Mouse (Mus musculus) midbrain, embryonic 11.5 days (tissue): ENCODE results near the gene Tmem130. TPM values are rescaled to one million over a fixed set of nuclear protein-coding genes. Genes with fewer than 3 reads are reported as not detected.

Experiments used
- ATAC-seq: fragments of 200-750 bp; cut with Nextera tagmentation; 2 replicates; pipeline ENCODE4 v1.8.0; 2017; ENCODE audit warnings: moderate TSS enrichment, moderate library complexity; ENCODE audit not compliant: low FRiP score
- DNase-seq: peaks from one replicate; pipeline ENCODE4 v3.0.0; 2015; ENCODE audit warnings: low spot score; ENCODE audit errors: missing footprints
- H3K27ac ChIP-seq: fragments of 300-500 bp; sonication (generic); 2 replicates; pipeline ENCODE4 v1.5.1; 2014; ENCODE audit warnings: low read depth, low read length
- H3K27me3 ChIP-seq: fragments of 300-500 bp; sonication (generic); 2 replicates; pipeline ENCODE4 v1.6.1; 2014; ENCODE audit warnings: mild to moderate bottlenecking, low read length, moderate library complexity, mixed read lengths; ENCODE audit not compliant: control insufficient read depth, insufficient read depth
- H3K36me3 ChIP-seq: fragments of 300-500 bp; sonication (generic); 2 replicates; pipeline ENCODE4 v1.6.1; 2014; ENCODE audit warnings: mild to moderate bottlenecking, low read length, moderate library complexity, mixed read lengths; ENCODE audit not compliant: control insufficient read depth, insufficient read depth
- H3K4me1 ChIP-seq: fragments of 300-500 bp; sonication (generic); 2 replicates; pipeline ENCODE4 v1.6.1; 2014; ENCODE audit warnings: low read length; ENCODE audit not compliant: control insufficient read depth, insufficient read depth
- H3K4me2 ChIP-seq: fragments of 300-500 bp; sonication (generic); 2 replicates; pipeline ENCODE4 v1.6.1; 2014; ENCODE audit warnings: mild to moderate bottlenecking, moderate library complexity
- H3K4me3 ChIP-seq: fragments of 300-500 bp; sonication (generic); 2 replicates; pipeline ENCODE4 v1.5.1; 2014; ENCODE audit warnings: low read depth, low read length
- H3K9ac ChIP-seq: fragments of 300-500 bp; sonication (generic); 2 replicates; pipeline ENCODE4 v1.6.1; 2014; ENCODE audit warnings: low read length
- H3K9me3 ChIP-seq: fragments of 300-500 bp; sonication (generic); 2 replicates; pipeline ENCODE4 v1.6.1; 2016; ENCODE audit warnings: low read length; ENCODE audit not compliant: control insufficient read depth
- WGBS: fragments of 180-500 bp; shearing (Covaris S2); extraction: QIAGEN DNeasy Blood & Tissue Kit; methylation state at CpG from one replicate; pipeline ENCODE4 v1.1.7; 2014; 5-methylcytosine and 5-hydroxymethylcytosine counted together
- polyA plus RNA-seq: library from polyadenylated mRNA; unstranded; fragments of >200 nt; fragmentation: Nextera tagmentation; extraction: Ambion mirVana; gene quantifications from 2 replicates; pipeline ENCODE4 v1.2.1, GENCODE M21; 2014

The Tmem130 gene
- polyA plus RNA-seq, 1 experiment from 2014 or later, result 20.1 TPM

GRCm38 (mm10) chr5:144691421-144691820 lies 70.2 kb downstream of the Tmem130 start:
- Histone ChIP-seq H3K4me3 (no peak overlapping the region), H3K36me3 (no peaks in the 10 kb centered on the region), H3K27ac (no peak overlapping the region), H3K9ac (no peak overlapping the region), H3K9me3 (no peaks in the 10 kb centered on the region), H3K4me2 (no peak overlapping the region), H3K27me3 (no peaks in the 10 kb centered on the region), H3K4me1 (peaks cover 4% of the 10 kb centered on the region)
- WGBS, result 39% methylated on average over 4 of the region's 4 CpGs
- DNase-seq (no peak), ATAC-seq (peak; percentile 48; the same call in 1 of the 2 replicates)

GRCm38 (mm10) chr5:144688371-144688770 lies 73.2 kb downstream of the Tmem130 start:
- H3K9me3 ChIP-seq, result no peaks in the 10 kb centered on the region
- peaks cover 4% of the 10 kb centered on the region for H3K4me1 ChIP-seq
- WGBS, result 70% methylated on average over 4 of the region's 4 CpGs
- no peak overlapping the region for H3K4me2 ChIP-seq
- no peaks in the 10 kb centered on the region for H3K36me3 ChIP-seq
- DNase-seq (peak; percentile 2), ATAC-seq (no peak)
- H3K4me3 ChIP-seq, result no peak overlapping the region
- H3K27me3 ChIP-seq, result no peaks in the 10 kb centered on the region
- no peak overlapping the region for H3K9ac ChIP-seq
- H3K27ac ChIP-seq, result no peak overlapping the region

Other genes starting within 250 kb of the Tmem130 start
- gene Nptx2, start 215.9 kb downstream of the Tmem130 start, polyA plus RNA-seq, result 1.8 and 1.9 TPM in 2 replicates
- gene Trrap, start 5.9 kb upstream of the Tmem130 start, polyA plus RNA-seq, result 85.1 and 91.8 TPM in 2 replicates
- gene Smurf1, start 204.0 kb upstream of the Tmem130 start, polyA plus RNA-seq, result 13.2 and 17.8 TPM in 2 replicates